Mouse (Mus musculus) lung, postnatal 10 days (tissue): ENCODE measurements around the gene Fastkd3.
A peak's percentile ranks its signal among the peaks of the same experiment; 100 is the strongest.

ENCODE experiments used
- DNase-seq: peaks from one replicate; pipeline ENCODE4 v3.0.0; 2021

Fastkd3 gene

DNA sequence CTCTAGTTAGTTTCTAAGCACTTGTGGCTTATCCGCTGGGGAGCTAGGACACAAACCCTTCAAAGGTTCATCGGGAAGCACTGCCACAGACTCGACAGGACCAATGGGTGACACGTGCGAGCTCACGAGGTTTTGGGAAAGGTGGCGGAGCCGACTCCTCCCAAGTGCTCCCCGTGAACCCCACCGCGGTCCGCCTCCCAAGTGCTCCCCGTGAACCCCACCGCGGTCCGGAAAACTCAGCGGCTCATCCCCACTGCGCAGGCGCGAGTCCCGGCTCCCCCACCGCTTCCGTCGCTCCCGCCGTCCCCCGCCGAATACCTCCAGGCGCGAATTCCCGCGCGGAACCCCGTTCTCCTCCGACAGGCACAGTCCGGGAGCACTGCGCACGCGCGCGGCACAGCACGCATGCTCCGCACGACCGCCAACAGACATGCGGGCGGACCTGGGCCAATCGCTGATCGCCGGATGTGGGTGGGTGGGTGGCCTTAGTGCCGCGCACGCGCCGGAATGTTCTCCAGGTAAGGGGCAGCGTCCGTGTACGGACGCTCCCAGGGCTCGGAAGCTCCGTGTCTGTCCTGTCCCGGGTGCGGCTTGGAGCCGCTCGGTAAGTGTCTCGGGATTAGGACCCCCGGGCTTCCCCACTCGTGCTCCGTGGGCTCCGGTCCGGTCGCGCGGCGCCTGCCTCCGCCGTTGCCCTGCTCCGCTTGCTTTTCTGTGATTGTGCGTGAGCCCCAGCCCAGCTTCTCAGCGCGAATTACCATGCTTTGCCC is at the start of gene Fastkd3, which contains the start of gene Mtrr:
Gene Fastkd3 (plus strand): TSS at position 488 of the 770 bp plus-strand sequence.
Gene Mtrr (minus strand): TSS at position 403 of the 770 bp plus-strand sequence.
- peak; percentile 98 for DNase-seq

DNA sequence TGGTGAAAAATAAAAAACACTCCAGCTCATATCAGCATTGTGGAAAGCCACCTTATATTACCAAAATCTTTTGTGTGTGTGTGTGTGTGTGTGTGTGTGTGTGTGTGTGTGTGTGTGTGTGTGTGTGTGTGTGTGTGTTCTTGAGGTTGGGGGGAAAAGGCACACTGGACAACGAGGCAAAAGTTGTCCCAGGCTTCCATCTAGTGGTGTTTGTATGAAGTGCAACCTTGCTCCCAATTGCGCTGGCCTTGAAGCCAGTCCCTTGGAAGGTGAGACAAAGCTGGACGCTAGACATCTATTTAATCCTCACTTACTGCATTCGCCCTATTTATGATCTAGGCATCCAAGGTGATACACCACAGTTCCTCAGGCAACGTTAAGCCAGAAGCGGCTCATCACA is 28.6 kb upstream of the Fastkd3 start:
- DNase-seq = peak; percentile 19

GRCm38 (mm10) chr13:68568110-68568509 is 13.9 kb upstream of the Fastkd3 start:
- DNase-seq = no peak

DNA sequence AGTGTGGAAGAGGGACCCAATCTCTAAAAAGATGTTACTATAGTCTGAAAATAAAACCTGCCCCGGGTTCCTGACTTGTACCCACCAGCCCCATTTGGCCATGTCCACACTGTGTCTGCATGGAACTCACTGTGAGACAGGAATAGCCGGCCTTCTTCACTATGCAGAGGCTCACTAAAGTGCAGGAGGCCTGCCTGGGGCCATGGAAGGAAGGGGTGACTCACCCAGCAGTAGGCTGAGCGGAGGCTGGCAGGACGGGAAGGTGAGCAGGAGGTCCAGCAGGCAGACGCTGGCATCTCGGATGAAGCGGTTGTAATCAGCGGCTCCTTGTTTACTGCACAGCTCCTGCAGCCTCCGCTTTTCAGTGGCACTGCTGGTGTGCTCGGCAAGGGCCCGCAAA is 13.5 kb upstream of the Fastkd3 start:
- no peak for DNase-seq

- peak; percentile 84 for DNase-seq
Measured at GRCm38 (mm10) chr13:68569589-68570336, 12.3 kb upstream of the Fastkd3 start.

- DNase-seq = peak; percentile 50
Measured at GRCm38 (mm10) chr13:68572247-68572646, 9.8 kb upstream of the Fastkd3 start.

DNA sequence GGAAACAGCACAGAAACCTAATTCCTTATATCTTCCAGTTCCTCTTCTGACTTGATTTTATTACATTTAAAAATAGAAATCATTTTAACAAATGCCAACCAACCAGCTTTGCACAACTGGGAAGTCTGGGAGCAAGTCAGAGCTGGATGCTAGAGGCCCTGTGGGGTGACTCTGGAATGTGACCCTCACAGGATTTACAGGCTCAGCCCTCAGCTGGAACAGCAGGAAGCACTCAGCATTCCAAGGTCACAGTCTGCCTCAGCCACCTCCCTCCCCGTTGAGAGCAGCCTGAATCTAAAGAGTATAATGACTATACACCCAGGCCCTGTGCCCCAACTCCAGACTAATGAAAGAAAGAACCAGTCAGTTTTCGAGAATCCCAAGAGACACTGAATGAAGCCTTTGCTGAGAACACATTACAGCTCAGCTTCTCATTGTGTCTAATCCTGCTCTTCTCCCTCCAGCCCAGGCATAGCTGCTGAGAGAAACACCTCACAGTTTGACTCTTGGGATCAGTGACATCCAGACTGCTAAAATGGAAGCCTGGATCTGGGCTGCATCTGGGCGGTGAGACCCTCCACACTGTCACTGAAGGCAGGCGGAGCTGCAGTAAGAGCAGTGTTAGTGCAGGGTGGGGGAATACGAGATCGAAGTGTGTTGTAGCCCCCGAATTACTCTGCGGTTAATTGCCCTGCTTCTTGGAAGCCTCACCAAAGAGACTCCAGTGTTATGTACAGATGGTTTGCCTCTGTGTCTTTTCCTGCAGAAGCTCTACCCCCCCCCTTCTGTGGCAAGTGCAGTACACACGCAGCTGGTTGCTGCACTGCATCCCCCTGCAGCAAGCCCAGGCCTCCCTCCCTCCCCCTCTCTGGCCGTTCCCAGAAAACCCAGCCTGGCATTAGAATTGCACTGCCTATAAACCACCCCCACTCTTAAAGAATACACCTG is 8.8 kb upstream of the Fastkd3 start:
- peak; percentile 69 for DNase-seq

DNA sequence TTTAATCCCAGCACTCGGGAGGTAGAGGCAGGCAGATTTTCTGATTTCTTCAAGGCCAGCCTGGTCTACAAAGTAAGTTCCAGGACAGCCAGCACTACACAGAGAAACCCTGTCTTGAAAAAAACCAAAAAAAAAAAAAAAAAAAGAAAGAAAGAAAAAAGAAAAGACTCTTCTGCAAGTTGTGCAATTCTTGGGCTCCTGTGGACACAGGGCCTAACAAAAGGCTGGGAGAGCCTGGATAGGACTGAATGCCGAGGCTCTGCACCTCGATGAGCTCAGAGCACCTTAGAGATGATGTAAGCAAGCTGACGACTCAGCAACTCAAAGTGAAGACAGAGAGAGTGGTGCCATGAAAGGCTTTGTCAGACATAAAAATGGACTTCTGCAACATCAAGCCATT is 7.6 kb upstream of the Fastkd3 start:
- DNase-seq = no peak

DNA sequence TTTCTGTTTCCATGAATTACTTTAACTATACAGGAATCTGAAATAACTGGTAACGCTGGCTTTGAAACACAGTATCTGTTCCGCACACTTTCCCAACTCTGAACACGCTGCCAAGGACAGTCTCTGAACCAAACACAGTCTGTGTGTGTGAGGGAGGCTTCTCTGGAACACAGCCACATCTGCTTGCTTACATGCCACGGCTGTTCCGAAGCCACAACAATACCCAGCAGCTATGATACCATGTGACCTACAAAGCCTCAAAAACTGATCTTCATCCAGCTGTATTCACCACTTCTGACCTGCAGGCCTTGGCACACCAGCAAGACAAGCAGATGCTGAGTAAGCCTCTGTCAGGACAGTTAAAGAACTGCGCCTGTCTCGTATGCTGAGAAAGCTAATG is 4.1 kb upstream of the Fastkd3 start:
- DNase-seq = peak; percentile 84

- no peak for DNase-seq
Measured at GRCm38 (mm10) chr13:68581086-68581740, 821 bp upstream of the Fastkd3 start.

DNA sequence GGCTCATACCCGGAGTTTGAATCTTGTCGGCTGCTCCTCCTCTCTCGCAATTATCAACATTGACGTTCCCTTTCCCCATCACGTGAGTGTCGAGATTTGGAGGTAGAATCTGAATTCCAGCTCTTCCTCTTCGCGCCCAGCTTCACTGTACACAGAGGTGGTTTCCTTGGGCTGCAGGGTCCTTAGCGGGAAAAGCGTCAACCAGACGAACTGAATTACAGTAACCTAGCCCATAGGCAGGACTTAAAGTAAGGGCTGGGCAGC is 415 bp downstream of the Fastkd3 start:
- DNase-seq = no peak

GRCm38 (mm10) chr13:68583961-68584360 is 1.9 kb downstream of the Fastkd3 start:
- no peak for DNase-seq

DNA sequence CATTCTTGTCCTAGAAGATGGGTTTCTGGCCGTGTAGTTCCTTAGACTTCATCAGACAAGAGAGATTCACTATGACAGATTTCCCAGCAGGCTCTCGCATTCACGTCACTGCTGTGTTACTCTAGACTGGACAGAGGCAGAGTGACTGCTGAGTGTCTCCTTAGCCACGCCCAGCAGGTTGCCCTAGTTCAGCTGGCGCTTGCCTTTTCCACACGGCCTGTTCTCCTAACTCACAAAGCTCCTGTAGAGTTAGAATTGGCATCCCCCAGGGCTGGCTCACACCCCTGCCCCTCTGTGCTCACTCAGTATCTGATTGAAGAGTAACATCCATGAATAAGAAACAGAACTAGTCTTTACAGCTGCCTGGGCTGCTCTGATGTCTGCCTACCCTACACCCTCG is 3.4 kb downstream of the Fastkd3 start:
- no peak for DNase-seq

DNA sequence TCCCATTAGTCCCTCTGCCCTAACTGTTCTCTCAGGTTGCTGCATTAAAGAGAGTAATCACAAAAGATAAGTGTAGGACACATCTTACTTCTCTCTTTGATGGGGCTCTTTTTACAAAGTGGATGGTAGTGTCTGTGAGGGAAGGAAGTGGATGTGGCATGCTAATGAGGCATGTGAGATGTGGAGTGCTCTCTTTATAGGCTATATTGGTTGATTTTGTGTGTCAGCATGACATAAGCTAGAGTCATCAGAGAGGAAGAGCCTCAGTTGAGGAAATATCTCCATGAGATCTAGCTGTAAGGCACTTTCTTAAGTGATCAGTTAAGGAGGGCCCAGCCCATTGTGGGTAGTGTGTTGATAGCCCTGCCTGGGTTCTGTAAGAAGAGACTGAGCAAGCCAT is 6.3 kb downstream of the Fastkd3 start:
- no peak for DNase-seq

GRCm38 (mm10) chr13:68593797-68594196 is 11.8 kb downstream of the Fastkd3 start:
- DNase-seq = peak; percentile 56

GRCm38 (mm10) chr13:68597199-68597598 is 15.2 kb downstream of the Fastkd3 start, which contains the start of gene 1700001L19Rik:
TSS of gene 1700001L19Rik (plus strand) at chr13:68597421.
- DNase-seq = no peak

GRCm38 (mm10) chr13:68597667-68598066 is 15.6 kb downstream of the Fastkd3 start:
- peak; percentile 20 for DNase-seq

GRCm38 (mm10) chr13:68598953-68599352 is 16.9 kb downstream of the Fastkd3 start:
- no peak for DNase-seq

DNA sequence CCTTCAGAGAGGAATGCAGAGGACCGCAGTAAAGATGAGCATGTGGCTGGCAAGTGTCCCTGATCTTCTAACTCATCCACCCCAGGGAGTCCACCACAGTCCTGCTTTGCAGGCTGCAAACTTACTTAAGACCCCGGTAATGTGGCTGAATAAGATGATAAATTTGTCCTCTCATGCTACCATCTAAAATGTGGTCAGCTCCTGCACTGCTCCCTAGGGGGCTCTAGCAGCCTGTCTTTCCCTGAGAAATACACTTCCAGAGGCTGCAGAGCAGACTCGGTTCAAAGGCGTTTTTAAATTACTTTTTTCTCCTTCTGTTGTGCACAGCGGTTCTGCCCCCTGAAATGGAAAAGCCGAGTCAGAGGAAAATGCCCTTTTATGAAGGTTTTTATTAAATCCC is 19.1 kb downstream of the Fastkd3 start:
- DNase-seq = peak; percentile 61

DNA sequence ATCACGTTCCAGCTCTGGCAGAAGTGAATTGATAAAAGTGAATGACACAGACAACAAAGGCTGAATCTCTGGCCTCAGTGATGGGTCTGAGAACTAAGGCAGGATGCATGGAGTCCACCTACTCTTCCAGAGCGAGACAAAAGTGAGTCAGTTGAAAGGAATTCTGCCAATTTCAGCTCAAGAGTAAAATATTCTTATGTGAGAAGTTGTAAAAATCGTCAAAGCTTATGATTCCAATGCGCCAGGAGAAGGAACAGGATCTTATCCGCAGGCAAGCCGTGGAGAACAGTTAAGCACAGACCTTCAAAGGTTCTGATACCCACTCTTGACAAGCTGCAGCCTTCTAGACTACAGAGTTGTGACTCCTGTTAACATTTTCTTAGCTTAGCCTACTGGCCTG is 21.1 kb downstream of the Fastkd3 start:
- DNase-seq = no peak

DNA sequence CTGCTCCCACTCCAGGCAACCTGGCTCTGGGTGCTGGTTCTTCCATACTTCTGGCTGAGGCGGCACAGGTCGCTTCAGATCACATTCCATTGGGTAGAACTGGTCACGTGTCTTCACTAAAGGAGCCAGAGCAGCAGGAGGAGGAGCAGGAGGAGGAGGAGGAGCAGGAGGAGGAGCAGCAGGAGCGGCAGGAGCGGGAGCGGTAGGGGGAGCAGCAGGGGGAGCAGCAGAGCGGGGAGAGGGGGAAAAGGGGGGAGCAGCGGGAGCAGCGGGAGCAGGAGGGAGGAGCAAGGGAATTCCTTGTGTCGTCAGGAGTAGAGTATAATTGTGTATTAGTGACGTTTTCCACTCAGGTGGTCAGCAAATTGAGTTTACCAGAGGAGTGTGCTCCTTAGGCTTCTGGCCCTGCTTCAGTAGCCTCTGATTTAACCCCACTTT is 23.7 kb downstream of the Fastkd3 start:
- peak; percentile 81 for DNase-seq

DNA sequence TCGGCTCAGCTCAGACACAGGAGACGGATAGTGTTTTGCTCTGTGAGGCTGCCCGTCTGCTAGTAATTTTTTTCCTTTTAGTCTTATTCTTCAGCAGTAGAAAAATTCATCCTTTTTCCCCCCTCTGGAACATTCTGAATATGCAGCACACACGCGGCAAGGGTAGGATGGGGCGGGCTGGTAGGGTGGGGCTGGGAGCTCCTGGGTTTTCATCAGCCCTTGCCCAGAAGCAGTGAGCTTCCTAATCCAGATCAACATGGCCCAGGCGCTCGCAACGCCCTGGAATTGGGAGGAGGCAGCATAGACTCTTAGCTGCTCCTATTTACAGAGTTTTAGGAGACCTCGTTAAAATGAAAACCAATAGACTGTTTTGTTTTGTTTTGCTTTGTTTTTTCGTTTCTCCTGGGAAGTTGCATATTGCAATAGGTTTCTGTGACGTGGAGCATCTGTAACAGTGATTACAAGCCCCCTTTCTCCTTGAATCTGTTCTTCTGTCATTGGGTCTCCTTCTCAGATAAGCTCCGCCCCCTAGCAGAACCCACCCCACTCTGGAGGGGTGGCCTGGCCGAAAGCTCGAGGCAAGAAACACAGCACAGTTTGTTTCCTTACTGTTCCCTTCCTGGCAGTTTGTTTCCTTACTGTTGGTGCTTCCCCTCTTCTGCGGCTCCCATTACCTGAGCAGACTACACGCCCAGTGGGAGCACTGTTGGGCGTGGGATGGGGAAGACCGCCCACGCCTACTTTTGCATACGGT is 25.8 kb downstream of the Fastkd3 start:
- peak; percentile 71 for DNase-seq
